6 mouse cellular contexts compared by ENCODE assay signal in the genomic region with DNA sequence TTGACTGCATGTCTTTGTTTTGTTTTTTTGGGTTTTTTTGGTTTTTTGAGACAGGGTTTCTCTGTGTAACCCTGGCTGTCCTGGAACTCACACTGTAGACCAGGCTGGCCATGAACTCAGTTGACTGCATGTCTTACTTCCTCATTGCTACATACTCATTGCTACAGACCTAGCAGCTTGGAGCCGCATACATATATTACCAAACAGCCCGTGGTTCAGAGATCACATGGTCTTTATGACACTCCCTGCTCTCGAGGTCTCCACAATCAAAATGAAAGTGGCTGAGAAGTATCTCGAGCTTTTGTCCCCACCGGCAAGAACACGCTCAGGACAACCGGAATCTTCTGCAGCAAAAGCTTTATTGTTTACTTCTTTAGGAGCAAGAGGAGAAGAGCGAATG. TPM values are rescaled to one million over a fixed set of nuclear protein-coding genes. Genes with fewer than 3 reads are reported as not detected.
DNase-seq lines count a peak whose midpoint lies in the region; ATAC-seq and TF ChIP-seq lines count a peak whose summit lies in the region.
"Not testable (repeated sequence)": the region's sequence is repeated elsewhere in the genome, so short reads cannot be mapped to it uniquely, and the experiment has no call there.

No protein-coding gene starts in this region.

- not testable (repeated sequence) for H3K9ac ChIP-seq in liver, adult 2 months (ENCODE audit: low read depth, low read length)

- not testable (repeated sequence) for TF ChIP-seq CTCF in bone marrow, adult 2 months (IDR thresholded peaks at IDR 0.05; ENCODE audit: control insufficient read depth, insufficient read depth, low read length); liver, adult 2 months (IDR thresholded peaks at IDR 0.05; ENCODE audit: low read depth, low read length)

- WGBS in bone marrow, adult 2 months: 53% methylated on average over 8 of the region's 8 CpGs
- 94% methylated on average over 8 of the region's 8 CpGs for WGBS in liver, adult 2 months

- H3K4me3 ChIP-seq in bone marrow, adult 2 months (replicated peaks; ENCODE audit: control insufficient read depth, low read depth, low read length): peak overlapping the region; percentile 6
- not testable (repeated sequence) for H3K4me3 ChIP-seq in liver, adult 2 months (ENCODE audit: insufficient read depth, low read depth, low read length)

- not testable (repeated sequence) for H3K36me3 ChIP-seq in liver, adult 2 months (ENCODE audit: control insufficient read depth, insufficient read depth, low read length)

- not testable (repeated sequence) for H3K4me1 ChIP-seq in bone marrow, adult 2 months (ENCODE audit: control insufficient read depth, insufficient read depth, low read length); liver, adult 2 months (ENCODE audit: control insufficient read depth, insufficient read depth, low read length)

- TF ChIP-seq POLR2A in bone marrow, adult 2 months (IDR thresholded peaks at IDR 0.05; ENCODE audit: borderline replicate concordance, control insufficient read depth, low read depth, low read length); liver, adult 2 months (IDR thresholded peaks at IDR 0.05; ENCODE audit: extremely low read depth, insufficient read depth, low read length): not testable (repeated sequence)

- ATAC-seq in hematopoietic stem cell, adult 5-6 weeks (replicated peaks in 1 of 2; ENCODE audit: insufficient read depth in 1 of 2, low FRiP score in 2 of 2, low TSS enrichment in 1 of 2, low read depth in 1 of 2, poor library complexity in 2 of 2, severe bottlenecking in 2 of 2): peak; percentile 75 to 94; a peak in 3 of 4 replicates
- peak; percentile 100 for ATAC-seq in megakaryocyte, adult 5-6 weeks (ENCODE audit: poor library complexity, severe bottlenecking)
- peak; percentile 100 for ATAC-seq in neutrophil, adult 5-6 weeks (ENCODE audit: extremely low read depth, insufficient number of reproducible peaks, low FRiP score, poor library complexity, severe bottlenecking)

- peak overlapping the region; percentile 24; the same call in 1 of the 2 replicates for H3K27ac ChIP-seq in bone marrow, adult 2 months (ENCODE audit: control insufficient read depth, insufficient read depth, low read depth, low read length, poor library complexity)
- H3K27ac ChIP-seq in liver, adult 2 months (replicated peaks; ENCODE audit: insufficient read depth, low read depth, low read length): not testable (repeated sequence)

- peak; percentile 42 for DNase-seq in liver, adult 2 months (ENCODE audit: extremely low read depth, low read depth, low spot score)
- DNase-seq in lung, adult 18-20 months: peak; percentile 30 to 46

- H3K79me2 ChIP-seq in liver, adult 2 months (ENCODE audit: control insufficient read depth, insufficient read depth, low read length): not testable (repeated sequence)

- not testable (repeated sequence) for H3K27me3 ChIP-seq in liver, adult 2 months (ENCODE audit: control insufficient read depth, insufficient read depth, low read length)

RNA-seq across cellular contexts. Expression of gene Ctsh, which starts 11.0 kb away (rescaled TPM):
- 27.7 and 112 TPM in 2 replicates for polyA plus RNA-seq in bone marrow, adult 2 months (2011; ENCODE audit: insufficient read depth, insufficient read length, low replicate concordance, missing spikeins)
- 11.7 and 24.2 TPM in 2 replicates for total RNA-seq in hematopoietic stem cell, adult 5-6 weeks (2017)
- total RNA-seq in liver, adult 2 months (2014; rRNA removed): 551 and 607 TPM in 2 replicates
- polyA plus RNA-seq in liver, adult 2 months (2012; rRNA removed): 109 and 194 TPM in 2 replicates
- total RNA-seq in megakaryocyte, adult 5-6 weeks (2015): 677 and 692 TPM in 2 replicates
- total RNA-seq in megakaryocyte, adult 5-6 weeks (2017): 321 and 348 TPM in 2 replicates
- 201 and 215 TPM in 2 replicates for total RNA-seq in neutrophil, adult 5-6 weeks (2017)
